Mouse (Mus musculus) cerebellum, adult 11 months (tissue): Measurements from ENCODE around the gene Creb3l1.

Experiments used
- DNase-seq: peaks from one replicate; pipeline ENCODE4 v3.0.0; 2022

Creb3l1 gene

GRCm38 (mm10) chr2:92024274-92024672, at the start of gene Creb3l1:
Gene Creb3l1, minus strand, starts transcription at chr2:92024502.
- no peak for DNase-seq

- no peak for DNase-seq
Measured at GRCm38 (mm10) chr2:92071143-92071542, 46.8 kb upstream of the Creb3l1 start.

GRCm38 (mm10) chr2:92069630-92070029, 45.3 kb upstream of the Creb3l1 start:
- no peak for DNase-seq

- no peak for DNase-seq
Measured at GRCm38 (mm10) chr2:92067600-92067999, 43.3 kb upstream of the Creb3l1 start.

- DNase-seq: no peak
Measured at GRCm38 (mm10) chr2:92066899-92067298, 42.6 kb upstream of the Creb3l1 start.

GRCm38 (mm10) chr2:92065938-92066337, 41.6 kb upstream of the Creb3l1 start:
- DNase-seq: no peak

- DNase-seq: no peak
Measured at GRCm38 (mm10) chr2:92065269-92065888, 41.1 kb upstream of the Creb3l1 start.

- DNase-seq: no peak
Measured at GRCm38 (mm10) chr2:92063106-92063505, 38.8 kb upstream of the Creb3l1 start.

- DNase-seq: no peak
Measured at GRCm38 (mm10) chr2:92061337-92061736, 37.0 kb upstream of the Creb3l1 start.

GRCm38 (mm10) chr2:92060291-92060690, 36.0 kb upstream of the Creb3l1 start:
- peak; percentile 43 for DNase-seq

GRCm38 (mm10) chr2:92059481-92060220, 35.3 kb upstream of the Creb3l1 start:
- peak; percentile 86 for DNase-seq

- no peak for DNase-seq
Measured at GRCm38 (mm10) chr2:92058936-92059335, 34.6 kb upstream of the Creb3l1 start.

GRCm38 (mm10) chr2:92058469-92058868, 34.2 kb upstream of the Creb3l1 start:
- peak; percentile 97 for DNase-seq

GRCm38 (mm10) chr2:92056760-92057159, 32.5 kb upstream of the Creb3l1 start:
- DNase-seq: no peak

- DNase-seq: peak; percentile 63
Measured at GRCm38 (mm10) chr2:92055831-92056236, 31.5 kb upstream of the Creb3l1 start.

- DNase-seq: peak; percentile 82
Measured at GRCm38 (mm10) chr2:92055101-92055813, 31.0 kb upstream of the Creb3l1 start.

GRCm38 (mm10) chr2:92052754-92053153, 28.5 kb upstream of the Creb3l1 start:
- no peak for DNase-seq

- DNase-seq: no peak
Measured at GRCm38 (mm10) chr2:92052188-92052587, 27.9 kb upstream of the Creb3l1 start.

- DNase-seq: no peak
Measured at GRCm38 (mm10) chr2:92048034-92048690, 23.9 kb upstream of the Creb3l1 start.

- DNase-seq: no peak
Measured at GRCm38 (mm10) chr2:92047601-92048000, 23.3 kb upstream of the Creb3l1 start.

- no peak for DNase-seq
Measured at GRCm38 (mm10) chr2:92043285-92043684, 19.0 kb upstream of the Creb3l1 start.

GRCm38 (mm10) chr2:92041538-92041937, 17.2 kb upstream of the Creb3l1 start:
- DNase-seq: no peak

GRCm38 (mm10) chr2:92034273-92034672, 10.0 kb upstream of the Creb3l1 start:
- DNase-seq: no peak
